Mouse (Mus musculus) MEL (cell line): Measurements from ENCODE around the gene Sertad2. TPM values are rescaled to one million over a fixed set of nuclear protein-coding genes. Genes with fewer than 3 reads are reported as not detected.

ENCODE experiments used
- DNase-seq: peaks from one replicate; pipeline ENCODE4 v3.0.0; 2011; ENCODE audit warnings: low read depth, low spot score
- H3K27ac ChIP-seq: 2 replicates; pipeline ENCODE4 v1.5.1; 2012; ENCODE audit warnings: low read depth, mild to moderate bottlenecking, control low read depth, low read length, moderate library complexity; ENCODE audit not compliant: control insufficient read depth
- H3K27me3 ChIP-seq, 2 experiments: fragments of 150-350 bp in 1 of 2; sonication (generic) in 1 of 2; 2 replicates each; pipeline ENCODE4 v1.6.1; 2012; ENCODE audit warnings: low read length in 2 of 2, mild to moderate bottlenecking in 2 of 2, improper control_type of control experiment in 1 of 2, moderate library complexity in 1 of 2; ENCODE audit not compliant: insufficient read depth in 2 of 2, control insufficient read depth in 1 of 2
- H3K36me3 ChIP-seq, 2 experiments: 2 replicates each; pipeline ENCODE4 v1.6.1; 2012 to 2014; ENCODE audit warnings: low read length in 2 of 2, improper control_type of control experiment in 1 of 2, inconsistent platforms in 1 of 2, mild to moderate bottlenecking in 1 of 2; ENCODE audit not compliant: insufficient read depth in 2 of 2, control insufficient read depth in 1 of 2
- H3K4me1 ChIP-seq, 2 experiments: fragments of 150-350 bp in 1 of 2; sonication (generic) in 1 of 2; 2 replicates each; pipeline ENCODE4 v1.6.1; 2012; ENCODE audit warnings: low read length in 2 of 2, improper control_type of control experiment in 1 of 2, mild to moderate bottlenecking in 1 of 2; ENCODE audit not compliant: insufficient read depth in 2 of 2, control insufficient read depth in 1 of 2
- H3K4me3 ChIP-seq, 2 experiments: fragments of 150-350 bp in 1 of 2; sonication (generic) in 1 of 2; 2 replicates each; pipeline ENCODE4 v1.5.1; 2012; ENCODE audit warnings: low read depth in 2 of 2, low read length in 2 of 2, mild to moderate bottlenecking in 2 of 2, moderate library complexity in 2 of 2, control low read depth in 1 of 2, improper control_type of control experiment in 1 of 2; ENCODE audit not compliant: control insufficient read depth in 1 of 2, insufficient read depth in 1 of 2
- H3K79me2 ChIP-seq: 2 replicates; pipeline ENCODE4 v1.6.1; 2012; ENCODE audit warnings: mild to moderate bottlenecking, low read length, moderate library complexity; ENCODE audit not compliant: control insufficient read depth, poor library complexity, insufficient read depth
- H3K9ac ChIP-seq: 2 replicates; pipeline ENCODE4 v1.6.1; 2012; ENCODE audit warnings: low read depth, mild to moderate bottlenecking, control low read depth, low read length, moderate library complexity; ENCODE audit not compliant: control insufficient read depth, poor library complexity, severe bottlenecking
- H3K9me3 ChIP-seq: fragments of 150-350 bp; sonication (generic); replicated peaks from 2 replicates; pipeline ENCODE4 v1.6.1; 2012; ENCODE audit warnings: mild to moderate bottlenecking, low read length, improper control_type of control experiment, moderate library complexity; ENCODE audit not compliant: insufficient read depth
- BHLHE40 ChIP-seq: IDR thresholded peaks from 2 replicates; pipeline ENCODE4 v1.6.1; 2012; ENCODE audit warnings: low read depth, mild to moderate bottlenecking, inconsistent platforms, low read length, improper control_type of control experiment, borderline replicate concordance
- CHD1 ChIP-seq: IDR thresholded peaks from 2 replicates; pipeline ENCODE4 v1.6.1; 2012; ENCODE audit warnings: low read depth, mild to moderate bottlenecking, inconsistent platforms, low read length, improper control_type of control experiment
- E2F4 ChIP-seq: IDR thresholded peaks from 2 replicates; pipeline ENCODE4 v1.6.1; 2011; ENCODE audit warnings: low read depth, low read length, improper control_type of control experiment, borderline replicate concordance
- ELF1 ChIP-seq: IDR thresholded peaks from 2 replicates; pipeline ENCODE4 v1.6.1; 2014; ENCODE audit warnings: low read depth, mild to moderate bottlenecking, inconsistent platforms, low read length, improper control_type of control experiment, moderate library complexity
- EP300 ChIP-seq, 2 experiments: IDR thresholded peaks; 2 replicates each; pipeline ENCODE4 v1.6.1; 2011; ENCODE audit warnings: improper control_type of control experiment in 2 of 2, low read length in 2 of 2, low read depth in 1 of 2, mild to moderate bottlenecking in 1 of 2
- HCFC1 ChIP-seq: IDR thresholded peaks from 2 replicates; pipeline ENCODE4 v1.6.1; 2012; ENCODE audit warnings: low read depth, mild to moderate bottlenecking, inconsistent platforms, low read length, improper control_type of control experiment, moderate library complexity
- KAT2A ChIP-seq: conservative IDR thresholded peaks from 2 replicates; pipeline ENCODE4 v1.6.1; 2012; ENCODE audit warnings: low read depth, low read length, improper control_type of control experiment, inconsistent platforms
- MAFK ChIP-seq: IDR thresholded peaks from 2 replicates; pipeline ENCODE4 v1.6.1; 2011; ENCODE audit warnings: low read depth, mild to moderate bottlenecking, low read length, improper control_type of control experiment, borderline replicate concordance
- MEF2A ChIP-seq: IDR thresholded peaks from 2 replicates; pipeline ENCODE4 v1.6.1; 2014; ENCODE audit warnings: low read depth, mild to moderate bottlenecking, inconsistent platforms, low read length, improper control_type of control experiment; ENCODE audit not compliant: poor library complexity, insufficient replicate concordance, severe bottlenecking; ENCODE audit errors: extremely low read depth
- MXI1 ChIP-seq: IDR thresholded peaks from 2 replicates; pipeline ENCODE4 v1.6.1; 2011; ENCODE audit warnings: mild to moderate bottlenecking, low read depth, low read length, improper control_type of control experiment
- MYB ChIP-seq: IDR thresholded peaks from 2 replicates; pipeline ENCODE4 v1.6.1; 2011; ENCODE audit warnings: mild to moderate bottlenecking, low read depth, low read length, improper control_type of control experiment
- MYC ChIP-seq: IDR thresholded peaks from 2 replicates; pipeline ENCODE4 v1.6.1; 2011; ENCODE audit warnings: low read depth, mild to moderate bottlenecking, low read length, improper control_type of control experiment, moderate library complexity
- NRF1 ChIP-seq: IDR thresholded peaks from 2 replicates; pipeline ENCODE4 v1.6.1; 2014; ENCODE audit warnings: low read depth, mild to moderate bottlenecking, inconsistent platforms, low read length, improper control_type of control experiment, moderate library complexity; ENCODE audit not compliant: poor library complexity, insufficient read depth, severe bottlenecking
- POLR2AphosphoS2 ChIP-seq: IDR thresholded peaks from 2 replicates; pipeline ENCODE4 v1.6.1; 2011; ENCODE audit warnings: low read length, improper control_type of control experiment
- SIN3A ChIP-seq: IDR thresholded peaks from 2 replicates; pipeline ENCODE4 v1.6.1; 2012; ENCODE audit warnings: low read length, improper control_type of control experiment, inconsistent platforms
- SMC3 ChIP-seq: IDR thresholded peaks from 2 replicates; pipeline ENCODE4 v1.6.1; 2011; ENCODE audit warnings: low read depth, low read length, improper control_type of control experiment
- TAL1 ChIP-seq: IDR thresholded peaks from 2 replicates; pipeline ENCODE4 v1.6.1; 2012; ENCODE audit warnings: mild to moderate bottlenecking, inconsistent platforms, low read length, moderate library complexity, mixed read lengths
- TBP ChIP-seq: IDR thresholded peaks from 2 replicates; pipeline ENCODE4 v1.8.0; 2011; ENCODE audit warnings: low read depth, low read length, improper control_type of control experiment
- TCF12 ChIP-seq: IDR thresholded peaks from 2 replicates; pipeline ENCODE4 v1.6.1; 2014; ENCODE audit warnings: low read depth, mild to moderate bottlenecking, inconsistent platforms, low read length, improper control_type of control experiment, moderate library complexity
- USF1 ChIP-seq: IDR thresholded peaks from 2 replicates; pipeline ENCODE4 v1.6.1; 2014; ENCODE audit warnings: low read depth, mild to moderate bottlenecking, inconsistent platforms, low read length, improper control_type of control experiment, moderate library complexity
- USF2 ChIP-seq, 2 experiments: IDR thresholded peaks; 2 replicates each; pipeline ENCODE4 v1.6.1; 2011 to 2012; ENCODE audit warnings: improper control_type of control experiment in 2 of 2, low read length in 2 of 2, borderline replicate concordance in 1 of 2, inconsistent platforms in 1 of 2, low read depth in 1 of 2, mild to moderate bottlenecking in 1 of 2; ENCODE audit not compliant: insufficient read depth in 1 of 2
- ZC3H11A ChIP-seq: IDR thresholded peaks from 2 replicates; pipeline ENCODE4 v1.6.1; 2012; ENCODE audit warnings: low read depth, mild to moderate bottlenecking, inconsistent platforms, low read length, improper control_type of control experiment
- ZMIZ1 ChIP-seq: IDR thresholded peaks from 2 replicates; pipeline ENCODE4 v1.6.1; 2012; ENCODE audit warnings: low read depth, mild to moderate bottlenecking, inconsistent platforms, low read length, improper control_type of control experiment, moderate library complexity
- ZNF384 ChIP-seq: IDR thresholded peaks from 2 replicates; pipeline ENCODE4 v1.6.1; 2012; ENCODE audit warnings: low read depth, mild to moderate bottlenecking, inconsistent platforms, low read length, improper control_type of control experiment
- polyA plus RNA-seq, 2 experiments: library from polyadenylated mRNA; stranded (reverse) in 1 of 2; unstranded in 1 of 2; fragments of >175 nt in 1 of 2; fragments of >200 nt in 1 of 2; gene quantifications; 2 replicates each; pipeline versions ENCODE4 v1.2.1 to v1.2.4; 2012; ENCODE audit warnings: low replicate concordance in 2 of 2, low read depth in 1 of 2; ENCODE audit not compliant: insufficient read length in 2 of 2, insufficient read depth in 1 of 2, missing spikeins in 1 of 2
- total RNA-seq: library from RNA; depleted of rRNA; stranded (reverse); fragments of 300-350 nt; gene quantifications from 2 replicates; pipeline ENCODE4 v1.2.3, GENCODE M21; 2012

Sertad2 gene
- total and polyA plus RNA-seq, 3 experiments = 7.0 to 11.5 TPM; not detected in 1

DNA sequence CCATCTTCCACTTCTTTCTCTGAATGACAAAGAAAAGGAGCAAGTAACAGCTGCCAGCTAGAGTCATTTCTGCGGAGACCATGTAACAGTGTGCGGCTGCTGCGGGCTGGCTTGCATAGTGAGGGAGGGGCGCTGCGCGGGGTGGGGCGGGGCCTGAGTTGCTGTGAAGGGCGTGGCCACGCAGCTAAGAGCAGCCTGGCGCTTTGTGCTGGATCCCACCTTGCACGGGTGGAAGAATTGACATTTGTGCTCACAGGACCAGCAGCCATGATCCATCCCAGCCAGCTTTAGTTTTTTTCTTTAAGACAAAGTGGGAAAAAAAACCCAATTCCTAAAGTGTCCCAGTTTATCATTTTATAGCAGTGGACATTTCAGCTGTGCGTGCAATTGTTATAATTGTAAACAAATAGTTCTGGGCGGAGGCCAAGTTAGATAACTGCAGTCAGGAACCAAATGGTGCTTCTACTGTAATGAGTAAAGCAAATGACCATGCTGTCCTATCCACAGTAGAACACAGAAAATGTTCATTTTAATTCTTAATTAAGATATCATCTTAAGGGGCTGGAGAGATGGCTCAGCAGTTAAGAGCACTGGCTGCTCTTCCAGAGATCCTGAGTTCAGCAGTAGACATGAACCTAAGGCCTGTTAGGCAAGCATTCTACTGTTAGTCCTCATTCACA, 18.4 kb downstream of the Sertad2 start:
- Histone ChIP-seq H3K4me1 (peaks cover 2 to 12% of the 10 kb centered on the region in 2 experiments; a peak in 2 of 4 replicates), H3K27me3 (no peaks in the 10 kb centered on the region), H3K27ac (no peak overlapping the region), H3K9me3 (no peaks in the 10 kb centered on the region), H3K79me2 (no peaks in the 10 kb centered on the region), H3K4me3 (no peak overlapping the region), H3K36me3 (peaks cover 0 to 13% of the 10 kb centered on the region in 2 experiments; a peak in 2 of 4 replicates), H3K9ac (no peak overlapping the region)
- TF ChIP-seq USF2 (IDR thresholded peaks at IDR 0.05; ENCODE audit: borderline replicate concordance in 1 of 2, insufficient read depth in 1 of 2, low read depth in 1 of 2, low read length in 2 of 2) (no peak), USF1 (no peak), ZC3H11A (no peak), E2F4 (no peak), SIN3A (no peak), TBP (no peak), ZMIZ1 (no peak), BHLHE40 (no peak), MXI1 (no peak), HCFC1 (no peak), TCF12 (no peak), MAFK (no peak), ZNF384 (no peak), SMC3 (no peak)
- DNase-seq = no peak

DNA sequence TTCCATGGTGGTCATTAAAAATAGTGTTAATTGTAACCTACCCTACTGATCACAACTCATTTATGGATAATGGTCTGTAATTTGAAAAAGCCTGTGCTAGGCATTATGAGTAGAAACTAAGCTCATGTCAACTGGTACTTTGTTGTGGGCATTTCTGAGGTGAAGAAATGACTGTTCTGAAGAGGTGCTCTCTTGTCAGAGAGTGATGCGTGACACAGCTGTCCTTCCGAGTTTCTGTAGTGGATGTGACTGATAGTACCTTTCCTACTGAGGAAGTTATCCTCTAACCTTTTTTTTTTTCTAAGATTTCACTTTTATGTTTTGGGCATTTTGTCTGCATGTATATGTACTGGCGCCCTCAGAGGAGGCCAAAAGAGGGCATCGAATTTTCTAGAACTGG, 22.0 kb downstream of the Sertad2 start:
- H3K4me3 ChIP-seq = no peak overlapping the region
- no peak for TF ChIP-seq HCFC1
- no peak for TF ChIP-seq MYB
- no peak for TF ChIP-seq CHD1
- no peak for TF ChIP-seq MEF2A
- no peak for TF ChIP-seq BHLHE40
- TF ChIP-seq MYC = no peak
- no peak for TF ChIP-seq TCF12
- no peak for TF ChIP-seq TAL1
- no peak for TF ChIP-seq ELF1
- no peak for TF ChIP-seq SIN3A
- no peak for TF ChIP-seq KAT2A
- no peak for TF ChIP-seq ZMIZ1
- no peak for TF ChIP-seq EP300 (IDR thresholded peaks at IDR 0.05; ENCODE audit: low read depth in 1 of 2, low read length in 2 of 2)
- TF ChIP-seq NRF1 = no peak
- TF ChIP-seq POLR2AphosphoS2 = no peak
- TF ChIP-seq TBP = no peak
- H3K9ac ChIP-seq = no peak overlapping the region
- no peaks in the 10 kb centered on the region for H3K79me2 ChIP-seq
- no peaks in the 10 kb centered on the region for H3K27me3 ChIP-seq
- H3K36me3 ChIP-seq = peaks cover 0 to 5% of the 10 kb centered on the region in 2 experiments; a peak in 2 of 4 replicates
- H3K27ac ChIP-seq = no peak overlapping the region
- peaks cover 2 to 4% of the 10 kb centered on the region in 2 experiments; a peak in 1 of 4 replicates for H3K4me1 ChIP-seq
- no peak for DNase-seq
- H3K9me3 ChIP-seq = no peaks in the 10 kb centered on the region
